ENCODE assay signal across 18 mouse cellular contexts in the genomic region with DNA sequence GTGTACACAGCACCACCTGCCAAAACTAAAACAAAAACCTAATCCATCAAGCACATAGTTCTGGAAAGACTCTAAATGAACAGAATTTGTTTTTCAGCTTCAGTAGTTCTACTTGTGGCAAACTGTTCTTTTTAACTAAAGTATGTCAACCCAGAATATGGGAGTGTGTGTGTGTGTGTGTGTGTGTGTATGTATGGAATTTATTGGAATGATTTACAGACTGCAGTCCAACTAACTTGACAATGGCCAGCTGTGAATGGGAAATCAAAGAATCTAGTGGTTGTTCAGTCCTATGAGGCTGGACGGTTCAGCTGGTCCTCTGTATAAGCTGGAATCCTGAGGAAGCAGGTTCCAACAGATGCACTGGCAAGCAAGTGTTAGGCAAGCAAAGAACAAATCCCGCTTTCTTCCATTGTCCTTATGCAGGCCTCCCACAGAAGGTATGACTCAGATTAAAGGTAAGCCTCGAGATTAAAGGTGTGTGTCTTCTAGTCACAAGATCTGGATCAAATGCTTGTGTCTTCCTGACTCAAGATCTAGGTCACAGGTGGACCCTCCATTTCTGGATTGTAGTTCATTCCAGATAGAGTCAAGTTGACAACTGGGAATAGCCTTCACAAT. TPM values are rescaled to one million over a fixed set of nuclear protein-coding genes. Genes with fewer than 3 reads are reported as not detected.
A peak's percentile ranks its signal among the peaks of the same experiment; 100 is the strongest.
DNase-seq lines count a peak whose midpoint lies in the region; ATAC-seq and TF ChIP-seq lines count a peak whose summit lies in the region.
"Had no signal": no experiment of that assay in that cellular context is flagged by ENCODE, and none has a peak within 500 bp of the region (broad histone marks: within the 10 kb centered on the region; RNA-seq: fewer than 3 reads in every experiment).

No protein-coding gene starts in this region.

- no peak for TF ChIP-seq CTCF in intestine, postnatal 0 days (IDR thresholded peaks at IDR 0.05; ENCODE audit: low read depth)

- no peaks in the 10 kb centered on the region for H3K9me3 ChIP-seq in stomach, embryonic 14.5 days (ENCODE audit: control insufficient read depth, low read depth, low read length)
- no peaks in the 10 kb centered on the region for H3K9me3 ChIP-seq in intestine, postnatal 0 days (ENCODE audit: control insufficient read depth)
- H3K9me3 ChIP-seq: embryonic facial prominence, embryonic 15.5 days; forebrain, embryonic 15.5 days; heart, embryonic 13.5 days; hindbrain, embryonic 15.5 days had no signal

- no peak overlapping the region for H3K4me2 ChIP-seq in stomach, embryonic 14.5 days (replicated peaks; ENCODE audit: low read depth, low read length)
- H3K4me2 ChIP-seq in intestine, postnatal 0 days (replicated peaks; ENCODE audit: low read depth), result no peak overlapping the region
- H3K4me2 ChIP-seq: embryonic facial prominence, embryonic 15.5 days; forebrain, embryonic 15.5 days; heart, embryonic 13.5 days; hindbrain, embryonic 15.5 days had no signal

- H3K36me3 ChIP-seq in stomach, embryonic 14.5 days (ENCODE audit: control insufficient read depth, insufficient read depth, low read length), result no peaks in the 10 kb centered on the region
- H3K36me3 ChIP-seq in intestine, postnatal 0 days (ENCODE audit: control insufficient read depth, insufficient read depth), result no peaks in the 10 kb centered on the region
- H3K36me3 ChIP-seq: embryonic facial prominence, embryonic 15.5 days; forebrain, embryonic 15.5 days; heart, embryonic 13.5 days; hindbrain, embryonic 15.5 days had no signal

- peak overlapping the region; percentile 41; the same call in 1 of the 2 replicates for H3K27ac ChIP-seq in stomach, embryonic 14.5 days (ENCODE audit: low read length)
- H3K27ac ChIP-seq in intestine, postnatal 0 days (ENCODE audit: low read depth, low read length), result no peak overlapping the region
- H3K27ac ChIP-seq: embryonic facial prominence, embryonic 15.5 days; forebrain, embryonic 15.5 days; heart, embryonic 13.5 days; hindbrain, embryonic 15.5 days had no signal

- H3K4me1 ChIP-seq in stomach, embryonic 14.5 days (ENCODE audit: control insufficient read depth, insufficient read depth, low read length), result no peaks in the 10 kb centered on the region
- H3K4me1 ChIP-seq in intestine, postnatal 0 days (replicated peaks; ENCODE audit: control insufficient read depth, insufficient read depth, low read length), result no peaks in the 10 kb centered on the region
- H3K4me1 ChIP-seq: embryonic facial prominence, embryonic 15.5 days; forebrain, embryonic 15.5 days; heart, embryonic 13.5 days; hindbrain, embryonic 15.5 days had no signal

- peak; percentile 46 to 52 for DNase-seq in kidney, postnatal 4 days
- DNase-seq in kidney, adult 11 months, result no peak
- DNase-seq in forelimb bud, embryonic 11.5 days (ENCODE audit: low read depth, low spot score), result peak; percentile 37
- no peak for DNase-seq in embryo, embryonic 10 days (ENCODE audit: low spot score)
- DNase-seq: adrenal gland, adult 8-10 months; adrenal gland, postnatal 36 days; cerebellum, adult 2 months; cerebellum, postnatal 10 days; embryo, embryonic 11 days; gastrocnemius, postnatal 10 days; heart, postnatal 36 days had no signal

- no peak overlapping the region for H3K9ac ChIP-seq in stomach, embryonic 14.5 days (replicated peaks; ENCODE audit: low read depth, low read length)
- no peak overlapping the region for H3K9ac ChIP-seq in intestine, postnatal 0 days (ENCODE audit: low read depth, low read length)
- H3K9ac ChIP-seq: embryonic facial prominence, embryonic 15.5 days; forebrain, embryonic 15.5 days; heart, embryonic 13.5 days; hindbrain, embryonic 15.5 days had no signal

- H3K27me3 ChIP-seq in stomach, embryonic 14.5 days (ENCODE audit: control insufficient read depth, insufficient read depth, low read length), result no peaks in the 10 kb centered on the region
- H3K27me3 ChIP-seq in intestine, postnatal 0 days (replicated peaks; ENCODE audit: control insufficient read depth, insufficient read depth, low read length), result no peaks in the 10 kb centered on the region
- H3K27me3 ChIP-seq: embryonic facial prominence, embryonic 15.5 days; forebrain, embryonic 15.5 days; heart, embryonic 13.5 days; hindbrain, embryonic 15.5 days had no signal

- WGBS in stomach, embryonic 14.5 days, result 50% methylated on average over 3 of the region's 3 CpGs
- 69% methylated on average over 3 of the region's 3 CpGs for WGBS in intestine, postnatal 0 days

- peak; percentile 49; the same call in 1 of the 2 replicates for ATAC-seq in stomach, embryonic 14.5 days (ENCODE audit: insufficient number of reproducible peaks, insufficient read depth, low FRiP score, low read depth)
- ATAC-seq in intestine, postnatal 0 days, result no peak
- ATAC-seq: forebrain, embryonic 15.5 days had no signal

- no peak overlapping the region for H3K4me3 ChIP-seq in stomach, embryonic 14.5 days (ENCODE audit: low read depth, low read length)
- no peak overlapping the region for H3K4me3 ChIP-seq in intestine, postnatal 0 days (ENCODE audit: low read depth, low read length)
- H3K4me3 ChIP-seq: embryonic facial prominence, embryonic 15.5 days; erythroblast, embryonic 14.5 days; forebrain, embryonic 15.5 days; heart, embryonic 13.5 days; hindbrain, embryonic 15.5 days had no signal

RNA-seq across cellular contexts. Expression of a gene that starts 18.9 kb away (rescaled TPM):
- polyA plus RNA-seq in stomach, embryonic 14.5 days (2014; fragmentation: Nextera tagmentation; extraction: Ambion mirVana), result 43.4 and 46.8 TPM in 2 replicates
- polyA plus RNA-seq in intestine, postnatal 0 days (2015; fragmentation: Nextera tagmentation; extraction: Ambion mirVana), result 17.7 and 19.6 TPM in 2 replicates

Comparison
In these comparisons a context has a peak if more than half of its experiments do, and no peak if none do; other contexts are left out.
1. DNase-seq: peak in kidney, postnatal 4 days (2 of 2) and forelimb bud, embryonic 11.5 days (single experiment); none in kidney, adult 11 months (single experiment) and embryo, embryonic 10 days (single experiment).